Mouse (Mus musculus): ENCODE data around the gene Tlcd1.

- TF ChIP-seq CTCF (IDR thresholded peaks at IDR 0.05; ENCODE audit: borderline replicate concordance, extremely low read depth, insufficient read depth, insufficient read length) (no peak), POLR2A (IDR thresholded peaks at IDR 0.05; ENCODE audit: borderline replicate concordance, extremely low read depth, insufficient read depth, insufficient read length, poor library complexity, severe bottlenecking) (no peak)
Observed at GRCm38 (mm10) chr11:78213086-78213817, 36.7 kb downstream of the Tlcd1 start.
